ENCODE assay signal across 15 mouse cellular contexts in genomic region chr6:88800191-88800590, GRCm38 (mm10).
"Had no signal": no experiment of that assay in that cellular context is flagged by ENCODE, and none has a peak within 500 bp of the region (broad histone marks: within the 10 kb centered on the region; RNA-seq: fewer than 3 reads in every experiment).

No protein-coding gene starts in this region.

- H3K4me3 ChIP-seq: layer of hippocampus, adult 2 months; limb, embryonic 13.5 days; midbrain, embryonic 10.5 days; myocyte; neural tube, embryonic 15.5 days had no signal

- H3K27me3 ChIP-seq: limb, embryonic 13.5 days; neural tube, embryonic 15.5 days had no signal

- H3K27ac ChIP-seq: kidney, postnatal 0 days; limb, embryonic 13.5 days; midbrain, embryonic 10.5 days; neural tube, embryonic 15.5 days had no signal

- H3K36me3 ChIP-seq: limb, embryonic 13.5 days; midbrain, embryonic 10.5 days; neural tube, embryonic 15.5 days had no signal

- H3K9ac ChIP-seq: limb, embryonic 13.5 days; neural tube, embryonic 15.5 days had no signal

- DNase-seq: kidney, postnatal 4 days; lung, adult 18-20 months; lung, postnatal 4 days; midbrain, embryonic 14.5 days; right cerebral cortex, adult 18-20 months; right cerebral cortex, postnatal 25 days; thymus, postnatal 36 days had no signal

- H3K4me2 ChIP-seq: limb, embryonic 13.5 days; liver, embryonic 11.5 days; neural tube, embryonic 15.5 days had no signal

- H3K4me1 ChIP-seq: neural tube, embryonic 15.5 days had no signal

- H3K9me3 ChIP-seq: limb, embryonic 13.5 days; midbrain, embryonic 10.5 days; neural tube, embryonic 15.5 days had no signal

- ATAC-seq: lung, postnatal 0 days had no signal
